Mouse (Mus musculus): ENCODE data around the gene Olfr930. TPM values are rescaled to one million over a fixed set of nuclear protein-coding genes. Genes with fewer than 3 reads are reported as not detected.
A peak's percentile ranks its signal among the peaks of the same experiment; 100 is the strongest.

Olfr930 gene
- not detected for total RNA-seq (2022)

DNA sequence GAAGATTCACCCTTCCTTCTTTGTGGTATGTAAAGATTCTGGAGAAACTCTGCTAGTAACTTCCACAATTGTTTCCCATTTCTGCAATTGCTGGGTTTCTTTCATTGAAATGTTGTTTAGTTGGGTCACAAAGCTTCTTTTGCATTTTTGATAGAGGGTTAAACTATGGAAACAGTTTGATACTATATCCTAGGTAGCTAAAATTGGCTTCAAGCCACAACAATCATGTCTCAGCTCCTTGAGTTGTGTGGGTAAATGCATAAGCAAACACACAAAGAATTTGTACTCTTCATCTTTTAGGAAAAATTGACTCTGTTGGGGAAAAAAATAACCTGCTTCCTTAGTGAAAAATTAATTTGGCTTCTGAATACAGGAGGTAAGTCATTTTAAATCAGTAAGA is at the start of gene Olfr930:
Olfr930 (plus strand) TSS at position 301 of the 400 bp plus-strand sequence.
- no peak for DNase-seq

DNA sequence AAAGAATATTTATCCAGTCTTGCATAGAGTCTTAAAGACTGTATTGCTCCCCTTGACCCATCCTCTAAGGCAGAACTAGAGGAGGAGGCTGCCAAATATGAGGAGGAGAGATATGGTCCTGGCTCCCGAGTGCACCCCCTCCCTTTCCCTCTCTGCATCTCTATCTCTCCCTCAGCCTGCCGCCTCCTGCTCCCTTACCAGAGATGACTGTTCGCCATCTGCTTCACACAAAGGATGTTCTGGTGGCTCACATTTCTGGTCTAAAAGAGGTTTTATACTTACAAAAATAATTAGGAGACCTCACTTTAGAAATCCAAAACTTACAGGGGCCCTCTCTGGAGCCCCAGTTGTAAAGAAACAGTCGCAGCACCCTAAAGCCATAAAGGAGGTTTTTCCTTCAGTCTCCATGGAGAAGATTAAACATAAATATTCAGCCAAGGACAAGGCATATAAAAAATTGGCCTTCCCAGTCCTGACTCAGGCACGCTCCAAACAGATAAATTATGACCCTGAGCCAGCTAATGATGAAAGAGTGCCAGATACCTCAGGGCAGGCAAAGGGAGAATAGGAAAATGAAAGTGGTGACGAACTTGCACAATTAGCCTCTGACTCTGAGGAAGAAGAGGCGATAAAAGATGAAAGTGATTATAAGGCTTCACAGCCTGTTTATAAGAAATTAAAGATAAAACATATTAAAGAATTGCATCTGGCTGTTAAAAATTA is 24.0 kb downstream of the Olfr930 start:
- DNase-seq, result peak; percentile 53

GRCm38 (mm10) chr9:38954124-38954416 is 24.5 kb downstream of the Olfr930 start:
- DNase-seq, result no peak

GRCm38 (mm10) chr9:38972013-38972412 is 42.4 kb downstream of the Olfr930 start, which contains the start of gene Olfr933:
TSS of gene Olfr933 (plus strand) at chr9:38972313.
- DNase-seq, result no peak

Other genes starting within 250 kb of the Olfr930 start
- not detected for gene Olfr919, start 226.1 kb upstream of the Olfr930 start, total RNA-seq (2022)
- gene Vwa5a, start 211.5 kb upstream of the Olfr930 start, total RNA-seq (2022), result 10 to 100 TPM; 50.5 to 75.2 (median 60.9) TPM
- gene Olfr920, start 177.5 kb upstream of the Olfr930 start, total RNA-seq (2022), result under 1 TPM; 0.23 to 0.83 (median 0.51) TPM
- under 1 TPM in 1 of 4 experiments, not detected in 3; 0.05 TPM for gene Olfr921, start 156.7 kb upstream of the Olfr930 start, total RNA-seq (2022)
- not detected for gene Olfr922, start 115.2 kb upstream of the Olfr930 start, total RNA-seq (2022)
- not detected for gene Olfr923, start 103.3 kb upstream of the Olfr930 start, total RNA-seq (2022)
- gene Olfr924, start 85.4 kb upstream of the Olfr930 start, total RNA-seq (2022), result not detected
- gene Olfr26, start 74.7 kb upstream of the Olfr930 start, total RNA-seq (2022), result not detected
- gene Olfr926, start 52.7 kb upstream of the Olfr930 start, total RNA-seq (2022), result not detected
- not detected for gene Olfr933, start 42.5 kb downstream of the Olfr930 start, total RNA-seq (2022)
- not detected for gene Olfr934, start 58.5 kb downstream of the Olfr930 start, total RNA-seq (2022)
- gene Olfr935, start 69.9 kb downstream of the Olfr930 start, total RNA-seq (2022), result not detected
- gene Olfr146, start 93.6 kb downstream of the Olfr930 start, total RNA-seq (2022), result not detected
- not detected for gene Olfr937, start 135.1 kb downstream of the Olfr930 start, total RNA-seq (2022)
- not detected for gene Olfr938, start 149.1 kb downstream of the Olfr930 start, total RNA-seq (2022)
- gene Olfr27, start 198.3 kb downstream of the Olfr930 start, total RNA-seq (2022), result not detected
- gene Olfr943, start 236.5 kb downstream of the Olfr930 start, total RNA-seq (2022), result not detected